Comparison of ENCODE assay signal across 14 mouse cellular contexts in genomic region chr2:73790332-73790731, GRCm38 (mm10). TPM values are rescaled to one million over a fixed set of nuclear protein-coding genes. Genes with fewer than 3 reads are reported as not detected.
DNase-seq lines count a peak whose midpoint lies in the region; ATAC-seq lines count a peak whose summit lies in the region.
"Had no signal": no experiment of that assay in that cellular context is flagged by ENCODE, and none has a peak within 500 bp of the region (broad histone marks: within the 10 kb centered on the region; RNA-seq: fewer than 3 reads in every experiment).

No protein-coding gene starts in this region.

- 54% methylated on average over 2 of the region's 2 CpGs for WGBS in forebrain, embryonic 13.5 days
- WGBS in forebrain, embryonic 11.5 days: 93% methylated on average over 2 of the region's 2 CpGs
- 70% methylated on average over 2 of the region's 2 CpGs for WGBS in hindbrain, embryonic 16.5 days
- 82% methylated on average over 2 of the region's 2 CpGs for WGBS in hindbrain, embryonic 12.5 days

- 0 out of 2 replicates have a peak, but pooled peaks cover 7% of the 10 kb centered on the region for H3K4me1 ChIP-seq in forebrain, embryonic 13.5 days
- H3K4me1 ChIP-seq in forebrain, embryonic 11.5 days (replicated peaks; ENCODE audit: control insufficient read depth, insufficient read depth, low read length): no peaks in the 10 kb centered on the region
- H3K4me1 ChIP-seq in hindbrain, embryonic 16.5 days (ENCODE audit: control insufficient read depth, insufficient read depth, low read depth, low read length): no peaks in the 10 kb centered on the region
- H3K4me1 ChIP-seq in hindbrain, embryonic 12.5 days: peaks cover 4% of the 10 kb centered on the region; the same call in 1 of the 2 replicates
- H3K4me1 ChIP-seq: heart, embryonic 15.5 days had no signal

- no peak overlapping the region for H3K4me2 ChIP-seq in forebrain, embryonic 13.5 days
- no peak overlapping the region for H3K4me2 ChIP-seq in forebrain, embryonic 11.5 days (ENCODE audit: low read depth, low read length, severe bottlenecking)
- no peak overlapping the region for H3K4me2 ChIP-seq in hindbrain, embryonic 16.5 days (ENCODE audit: low read length)
- H3K4me2 ChIP-seq in hindbrain, embryonic 12.5 days (replicated peaks): no peak overlapping the region
- H3K4me2 ChIP-seq: embryonic facial prominence, embryonic 13.5 days; heart, embryonic 15.5 days had no signal

- no peaks in the 10 kb centered on the region for H3K9me3 ChIP-seq in forebrain, embryonic 13.5 days (replicated peaks)
- H3K9me3 ChIP-seq in forebrain, embryonic 11.5 days (ENCODE audit: control insufficient read depth, low read length): no peaks in the 10 kb centered on the region
- no peaks in the 10 kb centered on the region for H3K9me3 ChIP-seq in hindbrain, embryonic 16.5 days (ENCODE audit: control insufficient read depth, low read length)
- no peaks in the 10 kb centered on the region for H3K9me3 ChIP-seq in hindbrain, embryonic 12.5 days (replicated peaks)
- H3K9me3 ChIP-seq: embryonic facial prominence, embryonic 13.5 days; G1E; heart, embryonic 15.5 days had no signal

- no peaks in the 10 kb centered on the region for H3K36me3 ChIP-seq in forebrain, embryonic 13.5 days (ENCODE audit: poor library complexity, severe bottlenecking)
- H3K36me3 ChIP-seq in forebrain, embryonic 11.5 days (ENCODE audit: control insufficient read depth, insufficient read depth, low read length): no peaks in the 10 kb centered on the region
- no peaks in the 10 kb centered on the region for H3K36me3 ChIP-seq in hindbrain, embryonic 16.5 days (ENCODE audit: control insufficient read depth, insufficient read depth, low read length)
- no peaks in the 10 kb centered on the region for H3K36me3 ChIP-seq in hindbrain, embryonic 12.5 days
- H3K36me3 ChIP-seq: embryonic facial prominence, embryonic 13.5 days; G1E; heart, embryonic 15.5 days had no signal

- H3K9ac ChIP-seq in forebrain, embryonic 13.5 days: no peak overlapping the region
- no peak overlapping the region for H3K9ac ChIP-seq in forebrain, embryonic 11.5 days (ENCODE audit: low read length)
- H3K9ac ChIP-seq in hindbrain, embryonic 16.5 days (ENCODE audit: low read depth, low read length): no peak overlapping the region
- H3K9ac ChIP-seq in hindbrain, embryonic 12.5 days: no peak overlapping the region
- H3K9ac ChIP-seq: embryonic facial prominence, embryonic 13.5 days; heart, embryonic 15.5 days; liver, embryonic 14.5 days had no signal

- no peaks in the 10 kb centered on the region for H3K27me3 ChIP-seq in forebrain, embryonic 13.5 days
- H3K27me3 ChIP-seq in forebrain, embryonic 11.5 days (ENCODE audit: control insufficient read depth, insufficient read depth, low read length): no peaks in the 10 kb centered on the region
- H3K27me3 ChIP-seq in hindbrain, embryonic 16.5 days (replicated peaks; ENCODE audit: control insufficient read depth, insufficient read depth, low read length): no peaks in the 10 kb centered on the region
- no peaks in the 10 kb centered on the region; the same call in 1 of the 2 replicates for H3K27me3 ChIP-seq in hindbrain, embryonic 12.5 days
- H3K27me3 ChIP-seq: embryonic facial prominence, embryonic 13.5 days; heart, embryonic 15.5 days had no signal

- DNase-seq in forebrain, embryonic 11.5 days (ENCODE audit: low spot score): no peak
- DNase-seq in right cerebral cortex, postnatal 4 days: peak; percentile 39
- no peak for DNase-seq in right cerebral cortex, postnatal 25 days
- DNase-seq in skeletal muscle tissue, adult 2 months (ENCODE audit: low read depth, low spot score): peak; percentile 5
- DNase-seq in Muller cell, postnatal 12 days (ENCODE audit: inconsistent ontology term): no peak
- DNase-seq: cerebellum, postnatal 36 days; layer of hippocampus, adult 9-11 months had no signal

- ATAC-seq in forebrain, embryonic 13.5 days: peak; percentile 63; the same call in 1 of the 2 replicates
- ATAC-seq in forebrain, embryonic 11.5 days (replicated peaks; ENCODE audit: low FRiP score): no peak
- peak; percentile 95 for ATAC-seq in hindbrain, embryonic 16.5 days
- ATAC-seq in hindbrain, embryonic 12.5 days (ENCODE audit: low FRiP score): no peak

- no peak overlapping the region for H3K27ac ChIP-seq in forebrain, embryonic 13.5 days
- no peak overlapping the region for H3K27ac ChIP-seq in forebrain, embryonic 11.5 days (ENCODE audit: low read depth, low read length)
- H3K27ac ChIP-seq in hindbrain, embryonic 16.5 days (ENCODE audit: low read depth, low read length): no peak overlapping the region
- no peak overlapping the region for H3K27ac ChIP-seq in hindbrain, embryonic 12.5 days
- H3K27ac ChIP-seq: embryonic facial prominence, embryonic 13.5 days; heart, embryonic 15.5 days; liver, embryonic 14.5 days had no signal

- H3K4me3 ChIP-seq in forebrain, embryonic 13.5 days: no peak overlapping the region
- H3K4me3 ChIP-seq in forebrain, embryonic 11.5 days (ENCODE audit: low read depth, low read length): no peak overlapping the region
- no peak overlapping the region for H3K4me3 ChIP-seq in hindbrain, embryonic 16.5 days (ENCODE audit: low read length)
- no peak overlapping the region for H3K4me3 ChIP-seq in hindbrain, embryonic 12.5 days
- H3K4me3 ChIP-seq: embryonic facial prominence, embryonic 13.5 days; heart, embryonic 15.5 days had no signal

RNA-seq across cellular contexts. Expression of gene Chn1, which starts 15.2 kb away (rescaled TPM):
- 67.9 and 71.9 TPM in 2 replicates for polyA plus RNA-seq in forebrain, embryonic 13.5 days (2015; fragmentation: Nextera tagmentation; extraction: Ambion mirVana)
- polyA plus RNA-seq in forebrain, embryonic 11.5 days (2014; fragmentation: Nextera tagmentation; extraction: Ambion mirVana): 62.2 and 63.4 TPM in 2 replicates
- 70.1 and 75.4 TPM in 2 replicates for polyA plus RNA-seq in hindbrain, embryonic 16.5 days (2015; fragmentation: Nextera tagmentation; extraction: Ambion mirVana)
- 91.3 and 93.8 TPM in 2 replicates for polyA plus RNA-seq in hindbrain, embryonic 12.5 days (2016; fragmentation: Nextera tagmentation; extraction: Ambion mirVana)

Comparison
In these comparisons a context has a peak if more than half of its experiments do, and no peak if none do; other contexts are left out.
1. ATAC-seq: peak in forebrain, embryonic 13.5 days (single experiment) and hindbrain, embryonic 16.5 days (single experiment); none in forebrain, embryonic 11.5 days (single experiment) and hindbrain, embryonic 12.5 days (single experiment).
2. DNase-seq: peak in right cerebral cortex, postnatal 4 days (single experiment) and skeletal muscle tissue, adult 2 months (single experiment); none in forebrain, embryonic 11.5 days (single experiment), right cerebral cortex, postnatal 25 days (single experiment) and Muller cell, postnatal 12 days (single experiment).